Mouse (Mus musculus) olfactory bulb, adult 2 months (tissue): ENCODE measurements around the gene Myl6. TPM values are rescaled to one million over a fixed set of nuclear protein-coding genes. Genes with fewer than 3 reads are reported as not detected.

Source experiments
- H3K27ac ChIP-seq: fragments of 200-500 bp; 2 replicates; pipeline ENCODE4 v1.5.1; 2012; ENCODE audit warnings: low read depth, low read length; ENCODE audit not compliant: insufficient read depth
- H3K4me1 ChIP-seq: fragments of 200-500 bp; 2 replicates; pipeline ENCODE4 v1.6.1; 2012; ENCODE audit warnings: low read length; ENCODE audit not compliant: control insufficient read depth, insufficient read depth
- H3K4me3 ChIP-seq: fragments of 200-500 bp; 2 replicates; pipeline ENCODE4 v1.5.1; 2012; ENCODE audit warnings: mild to moderate bottlenecking, low read depth, low read length, moderate library complexity; ENCODE audit not compliant: insufficient read depth
- CTCF ChIP-seq: fragments of 200-500 bp; IDR thresholded peaks from 2 replicates; pipeline ENCODE4 v1.5.1; 2012; ENCODE audit warnings: low read depth, mild to moderate bottlenecking, low read length, moderate library complexity; ENCODE audit not compliant: insufficient read depth
- POLR2A ChIP-seq: fragments of 200-500 bp; IDR thresholded peaks from 2 replicates; pipeline ENCODE4 v1.6.1; 2012; ENCODE audit warnings: mild to moderate bottlenecking, low read depth, low read length, moderate library complexity; ENCODE audit not compliant: insufficient read depth
- WGBS: fragments of 180-500 bp; shearing (Covaris S2); methylation state at CpG from one replicate; pipeline ENCODE4 v1.1.7; 2018; 5-methylcytosine and 5-hydroxymethylcytosine counted together
- polyA plus RNA-seq: library from polyadenylated mRNA; stranded (reverse); fragments of >200 nt; gene quantifications from 2 replicates; pipeline ENCODE4 v1.2.4, GENCODE M21; 2012; ENCODE audit warnings: low replicate concordance; ENCODE audit not compliant: missing spikeins, insufficient read depth, insufficient read length

Myl6 gene
- polyA plus RNA-seq, 1 experiment = not detected

- 77% methylated on average over 6 of the region's 6 CpGs for WGBS
- no peaks in the 10 kb centered on the region for H3K4me1 ChIP-seq
- no peak overlapping the region for H3K27ac ChIP-seq
- H3K4me3 ChIP-seq = no peak overlapping the region
- TF ChIP-seq POLR2A = no peak
- TF ChIP-seq CTCF = no peak
These were observed 42.9 kb downstream of the Myl6 start for GRCm38 (mm10) chr10:128451014-128451413.

- Histone ChIP-seq H3K27ac (no peak overlapping the region), H3K4me1 (no peaks in the 10 kb centered on the region), H3K4me3 (no peak overlapping the region)
- TF ChIP-seq POLR2A (no peak), CTCF (no peak)
- 53% methylated on average over 4 of the region's 4 CpGs for whole genome bisulfite sequencing
These were observed 48.5 kb downstream of the Myl6 start for GRCm38 (mm10) chr10:128445407-128445806.

GRCm38 (mm10) chr10:128444354-128444753 is 49.6 kb downstream of the Myl6 start:
- no peak for TF ChIP-seq CTCF
- no peak for TF ChIP-seq POLR2A
- WGBS = 49% methylated on average over 6 of the region's 6 CpGs
- Histone ChIP-seq H3K4me1 (peaks cover 1% of the 10 kb centered on the region; the same call in 1 of the 2 replicates), H3K4me3 (no peak overlapping the region), H3K27ac (no peak overlapping the region)

GRCm38 (mm10) chr10:128442718-128443117 is 51.2 kb downstream of the Myl6 start:
- Histone ChIP-seq H3K27ac (no peak overlapping the region), H3K4me1 (peaks cover 14% of the 10 kb centered on the region), H3K4me3 (no peak overlapping the region)
- WGBS = 56% methylated on average over 1 of the region's 1 CpGs
- TF ChIP-seq POLR2A = no peak
- no peak for TF ChIP-seq CTCF

- no peak overlapping the region; the same call in 1 of the 2 replicates for H3K27ac ChIP-seq
- WGBS = 71% methylated on average over 10 of the region's 10 CpGs
- TF ChIP-seq POLR2A (no peak), CTCF (no peak)
These were observed 52.4 kb downstream of the Myl6 start for GRCm38 (mm10) chr10:128441324-128442119.

More at GRCm38 (mm10) chr10:128441324-128442119, 52.4 kb downstream of the Myl6 start:
- Histone ChIP-seq H3K4me1 (peaks cover 14% of the 10 kb centered on the region), H3K4me3 (no peak overlapping the region)

Other genes with a start within 250 kb of the Myl6 start
- not detected in 2 replicates for gene Apon, start 240.0 kb downstream of the Myl6 start, polyA plus RNA-seq
- gene Apof, start 225.5 kb downstream of the Myl6 start, polyA plus RNA-seq = not detected in 2 replicates
- gene Stat2, start 223.6 kb downstream of the Myl6 start, polyA plus RNA-seq = not detected in 2 replicates
- gene Il23a, start 195.4 kb downstream of the Myl6 start, polyA plus RNA-seq = not detected in 2 replicates
- not detected in 2 replicates for gene Pan2, start 190.8 kb downstream of the Myl6 start, polyA plus RNA-seq
- gene Cnpy2, start 171.7 kb downstream of the Myl6 start, polyA plus RNA-seq = not detected in 2 replicates
- 262 TPM in 1 of 2 replicates, not detected in the other for gene Cs, start 156.4 kb downstream of the Myl6 start, polyA plus RNA-seq
- not detected in 2 replicates for gene Coq10a, start 125.1 kb downstream of the Myl6 start, polyA plus RNA-seq
- gene Ankrd52, start 117.0 kb downstream of the Myl6 start, polyA plus RNA-seq = not detected in 2 replicates
- not detected in 2 replicates for gene Slc39a5, start 92.9 kb downstream of the Myl6 start, polyA plus RNA-seq
- gene Nabp2, start 82.7 kb downstream of the Myl6 start, polyA plus RNA-seq = not detected in 2 replicates
- 155 TPM in 1 of 2 replicates, not detected in the other for gene Rnf41, start 82.5 kb downstream of the Myl6 start, polyA plus RNA-seq
- 236 and 251 TPM in 2 replicates for gene Smarcc2, start 34.9 kb downstream of the Myl6 start, polyA plus RNA-seq
- gene Myl6b, start 4.5 kb upstream of the Myl6 start, polyA plus RNA-seq = not detected in 2 replicates
- gene Esyt1, start 31.7 kb upstream of the Myl6 start, polyA plus RNA-seq = not detected in 2 replicates
- gene Zc3h10, start 53.6 kb upstream of the Myl6 start, polyA plus RNA-seq = not detected in 2 replicates
- gene Rpl41, start 55.2 kb upstream of the Myl6 start, polyA plus RNA-seq = not detected in 2 replicates
- gene Pa2g4, start 71.8 kb upstream of the Myl6 start, polyA plus RNA-seq = not detected in 2 replicates
- gene Erbb3, start 95.5 kb upstream of the Myl6 start, polyA plus RNA-seq = not detected in 2 replicates
- gene Rps26, start 132.6 kb upstream of the Myl6 start, polyA plus RNA-seq = not detected in 2 replicates
- gene Ikzf4, start 151.8 kb upstream of the Myl6 start, polyA plus RNA-seq = not detected in 2 replicates
- gene Suox, start 179.9 kb upstream of the Myl6 start, polyA plus RNA-seq = not detected in 2 replicates
- gene Rab5b, start 202.1 kb upstream of the Myl6 start, polyA plus RNA-seq = not detected in 2 replicates
- not detected in 2 replicates for gene Pmel, start 210.1 kb upstream of the Myl6 start, polyA plus RNA-seq
- not detected in 2 replicates for gene Cdk2, start 210.9 kb upstream of the Myl6 start, polyA plus RNA-seq